In the genomic region with DNA sequence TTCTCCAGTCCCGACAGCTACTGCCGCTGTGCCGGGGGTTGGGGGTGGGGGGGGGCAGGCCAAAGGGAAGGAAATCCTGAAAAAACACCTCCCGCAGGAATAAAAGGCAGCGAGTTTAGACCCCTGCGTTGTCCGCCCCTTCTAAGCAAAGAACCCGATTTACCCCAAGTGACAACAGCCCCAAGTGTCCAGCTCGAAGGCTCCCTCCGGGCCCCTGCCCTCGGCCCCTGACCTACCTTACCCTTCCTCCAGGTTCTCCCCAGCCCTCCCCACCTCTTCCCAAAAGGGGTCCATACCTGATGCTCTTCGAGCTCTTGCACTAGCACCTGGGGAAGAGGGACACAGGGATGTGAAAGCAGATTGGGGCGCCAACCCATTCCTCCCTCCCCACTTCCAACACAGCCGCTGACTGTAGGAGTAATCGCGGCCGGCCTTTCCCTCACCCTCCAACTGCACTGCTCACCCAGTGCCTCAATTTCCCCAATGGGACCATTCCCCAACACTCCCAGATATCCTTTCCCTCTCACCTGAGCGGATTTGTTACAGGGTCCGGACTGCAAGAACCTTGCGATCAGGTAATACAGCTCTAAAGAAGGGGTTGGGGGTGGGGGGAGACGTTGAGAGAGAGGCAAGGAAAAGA, we compare ENCODE assay signal across 8 mouse cellular contexts. TPM values are rescaled to one million over a fixed set of nuclear protein-coding genes. Genes with fewer than 3 reads are reported as not detected.
DNase-seq lines count a peak whose midpoint lies in the region; ATAC-seq and TF ChIP-seq lines count a peak whose summit lies in the region.

No protein-coding gene starts in this region.

- H3K9ac ChIP-seq in CH12.LX (ENCODE audit: insufficient read depth, low read depth): peak overlapping the region; percentile 76
- H3K9ac ChIP-seq in heart, embryonic 13.5 days: peak overlapping the region; percentile 84
- H3K9ac ChIP-seq in kidney, postnatal 0 days (ENCODE audit: low read depth, low read length): peak overlapping the region; percentile 65
- peak overlapping the region; percentile 66 for H3K9ac ChIP-seq in liver, embryonic 15.5 days
- H3K9ac ChIP-seq in neural tube, embryonic 15.5 days (replicated peaks): peak overlapping the region; percentile 60

- TF ChIP-seq POLR2A in CH12.LX (IDR thresholded peaks at IDR 0.05; ENCODE audit: low read depth, low read length): no peak
- no peak for TF ChIP-seq POLR2A in bone marrow, adult 2 months (IDR thresholded peaks at IDR 0.05; ENCODE audit: borderline replicate concordance, control insufficient read depth, low read depth, low read length)
- TF ChIP-seq POLR2A in embryonic fibroblast, embryonic 13.5 days (IDR thresholded peaks at IDR 0.05; ENCODE audit: low read depth, low read length): no peak
- no peak for TF ChIP-seq POLR2A in thymus, adult 2 months (IDR thresholded peaks at IDR 0.05; ENCODE audit: control insufficient read depth, extremely low read depth, insufficient read depth, low read length, poor library complexity)

- dilution Hi-C loops in CH12.LX (cut with MboI; ENCODE audit: extremely low pct_ligation_motif_present, extremely low pct_unique_long_range_greater_than_20kb, low sequenced_read_pairs): no loop called here

- 15% methylated on average over 21 of the region's 21 CpGs for WGBS in bone marrow, adult 2 months
- 15% methylated on average over 21 of the region's 21 CpGs for WGBS in heart, embryonic 13.5 days
- 36% methylated on average over 20 of the region's 21 CpGs for WGBS in kidney, postnatal 0 days
- 12% methylated on average over 21 of the region's 21 CpGs for WGBS in liver, embryonic 15.5 days (ENCODE audit: insufficient replicate concordance)
- 26% methylated on average over 21 of the region's 21 CpGs for WGBS in neural tube, embryonic 15.5 days
- WGBS in thymus, adult 2 months: 2% methylated on average over 21 of the region's 21 CpGs

- ATAC-seq in heart, embryonic 13.5 days (ENCODE audit: extremely low read depth, insufficient number of reproducible peaks, low FRiP score, low TSS enrichment): no peak
- peak; percentile 19; the same call in 1 of the 2 replicates for ATAC-seq in kidney, postnatal 0 days (replicated peaks; ENCODE audit: low FRiP score, low read depth)
- peak; percentile 27 for ATAC-seq in liver, embryonic 15.5 days (ENCODE audit: insufficient read depth)
- peak; percentile 73 for ATAC-seq in neural tube, embryonic 15.5 days (ENCODE audit: low FRiP score)

- no peaks in the 10 kb centered on the region for H3K4me1 ChIP-seq in CH12.LX (ENCODE audit: control insufficient read depth in 1 of 2, insufficient read depth in 2 of 2)
- H3K4me1 ChIP-seq in bone marrow, adult 2 months (ENCODE audit: control insufficient read depth, insufficient read depth, low read length): no peaks in the 10 kb centered on the region
- H3K4me1 ChIP-seq in embryonic fibroblast, embryonic 13.5 days (ENCODE audit: control insufficient read depth, insufficient read depth, low read length): no peaks in the 10 kb centered on the region
- no peaks in the 10 kb centered on the region for H3K4me1 ChIP-seq in heart, embryonic 13.5 days
- no peaks in the 10 kb centered on the region for H3K4me1 ChIP-seq in kidney, postnatal 0 days (replicated peaks; ENCODE audit: insufficient read depth, low read length)
- 0 out of 2 replicates have a peak, but pooled peaks cover 3% of the 10 kb centered on the region for H3K4me1 ChIP-seq in liver, embryonic 15.5 days (replicated peaks)
- no peaks in the 10 kb centered on the region for H3K4me1 ChIP-seq in neural tube, embryonic 15.5 days
- peaks cover 4% of the 10 kb centered on the region; the same call in 1 of the 2 replicates for H3K4me1 ChIP-seq in thymus, adult 2 months (replicated peaks; ENCODE audit: control insufficient read depth, insufficient read depth, low read length)

- no peaks in the 10 kb centered on the region for H3K9me3 ChIP-seq in CH12.LX (replicated peaks; ENCODE audit: low read length)
- no peaks in the 10 kb centered on the region for H3K9me3 ChIP-seq in heart, embryonic 13.5 days
- H3K9me3 ChIP-seq in kidney, postnatal 0 days (replicated peaks; ENCODE audit: low read length): no peaks in the 10 kb centered on the region
- H3K9me3 ChIP-seq in liver, embryonic 15.5 days (replicated peaks): no peaks in the 10 kb centered on the region
- H3K9me3 ChIP-seq in neural tube, embryonic 15.5 days (replicated peaks): no peaks in the 10 kb centered on the region

- H3K79me2 ChIP-seq in CH12.LX (replicated peaks; ENCODE audit: control insufficient read depth, extremely low read depth, insufficient read depth, poor library complexity, severe bottlenecking): peaks cover 4% of the 10 kb centered on the region

- peak overlapping the region; percentile 63 to 95 (median 70) for H3K4me3 ChIP-seq in CH12.LX (replicated peaks in 1 of 3; ENCODE audit: low read depth in 2 of 3, low read length in 2 of 3, poor library complexity in 1 of 3)
- H3K4me3 ChIP-seq in bone marrow, adult 2 months (replicated peaks; ENCODE audit: control insufficient read depth, low read depth, low read length): peak overlapping the region; percentile 98
- peak overlapping the region; percentile 85 for H3K4me3 ChIP-seq in embryonic fibroblast, embryonic 13.5 days (ENCODE audit: insufficient read depth, low read length)
- peak overlapping the region; percentile 67 for H3K4me3 ChIP-seq in heart, embryonic 13.5 days
- H3K4me3 ChIP-seq in kidney, postnatal 0 days (replicated peaks; ENCODE audit: low read depth, low read length): peak overlapping the region; percentile 55
- peak overlapping the region; percentile 68 for H3K4me3 ChIP-seq in liver, embryonic 15.5 days (replicated peaks)
- peak overlapping the region; percentile 56 for H3K4me3 ChIP-seq in neural tube, embryonic 15.5 days (replicated peaks)
- peak overlapping the region; percentile 100 for H3K4me3 ChIP-seq in thymus, adult 2 months (ENCODE audit: control insufficient read depth, insufficient read depth, low read length)

- TF ChIP-seq EP300 in CH12.LX (IDR thresholded peaks at IDR 0.05; ENCODE audit: low read length): no peak

- peak overlapping the region; percentile 38; the same call in 1 of the 2 replicates for H3K4me2 ChIP-seq in CH12.LX (ENCODE audit: insufficient read depth, low read depth, poor library complexity, severe bottlenecking)
- peak overlapping the region; percentile 68 for H3K4me2 ChIP-seq in heart, embryonic 13.5 days
- peak overlapping the region; percentile 58 for H3K4me2 ChIP-seq in kidney, postnatal 0 days (ENCODE audit: low read length)
- peak overlapping the region; percentile 73 for H3K4me2 ChIP-seq in liver, embryonic 15.5 days
- H3K4me2 ChIP-seq in neural tube, embryonic 15.5 days: peak overlapping the region; percentile 54

- DNase-seq in CH12.LX (ENCODE audit: extremely low read depth): no peak
- peak; percentile 15 for DNase-seq in kidney, postnatal 0 days (ENCODE audit: low spot score)
- peak; percentile 34 for DNase-seq in thymus, adult 2 months

- in situ Hi-C loops in CH12.LX (cut with MboI; ENCODE audit: low pct_ligation_motif_present, low pct_unique_long_range_greater_than_20kb, low sequenced_read_pairs): no loop called here

- TF ChIP-seq RAD21 in CH12.LX (IDR thresholded peaks at IDR 0.05; ENCODE audit: low read depth, low read length): no peak

- H3K27ac ChIP-seq in CH12.LX (ENCODE audit: insufficient read depth, low read depth): peak overlapping the region; percentile 42; the same call in 1 of the 2 replicates
- peak overlapping the region; percentile 77 for H3K27ac ChIP-seq in bone marrow, adult 2 months (ENCODE audit: control insufficient read depth, insufficient read depth, low read depth, low read length, poor library complexity)
- H3K27ac ChIP-seq in embryonic fibroblast, embryonic 13.5 days (ENCODE audit: insufficient read depth, low read length): peak overlapping the region; percentile 78; the same call in 1 of the 2 replicates
- peak overlapping the region; percentile 91 for H3K27ac ChIP-seq in heart, embryonic 13.5 days (replicated peaks)
- H3K27ac ChIP-seq in kidney, postnatal 0 days: peak overlapping the region; percentile 84
- H3K27ac ChIP-seq in liver, embryonic 15.5 days (replicated peaks): peak overlapping the region; percentile 87
- H3K27ac ChIP-seq in neural tube, embryonic 15.5 days (replicated peaks): peak overlapping the region; percentile 84
- H3K27ac ChIP-seq in thymus, adult 2 months (ENCODE audit: control insufficient read depth, insufficient read depth, low read length): peak overlapping the region; percentile 100

- peaks cover 0 to 4% of the 10 kb centered on the region in 2 experiments for H3K36me3 ChIP-seq in CH12.LX (replicated peaks in 1 of 2; ENCODE audit: control insufficient read depth in 1 of 2, insufficient read depth in 1 of 2, low read length in 1 of 2)
- H3K36me3 ChIP-seq in heart, embryonic 13.5 days: no peaks in the 10 kb centered on the region
- H3K36me3 ChIP-seq in kidney, postnatal 0 days (ENCODE audit: insufficient read depth, low read length): no peaks in the 10 kb centered on the region
- H3K36me3 ChIP-seq in liver, embryonic 15.5 days (replicated peaks): no peaks in the 10 kb centered on the region
- no peaks in the 10 kb centered on the region for H3K36me3 ChIP-seq in neural tube, embryonic 15.5 days
- H3K36me3 ChIP-seq in thymus, adult 2 months (ENCODE audit: control insufficient read depth, insufficient read depth, low read length): no peaks in the 10 kb centered on the region

- H3K27me3 ChIP-seq in CH12.LX (replicated peaks): no peaks in the 10 kb centered on the region
- H3K27me3 ChIP-seq in heart, embryonic 13.5 days (replicated peaks): no peaks in the 10 kb centered on the region
- no peaks in the 10 kb centered on the region for H3K27me3 ChIP-seq in kidney, postnatal 0 days (ENCODE audit: insufficient read depth, low read length)
- H3K27me3 ChIP-seq in liver, embryonic 15.5 days: no peaks in the 10 kb centered on the region
- no peaks in the 10 kb centered on the region for H3K27me3 ChIP-seq in neural tube, embryonic 15.5 days (replicated peaks)
- no peaks in the 10 kb centered on the region for H3K27me3 ChIP-seq in thymus, adult 2 months (ENCODE audit: control insufficient read depth, insufficient read depth, low read length)

- no peak for TF ChIP-seq CTCF in CH12.LX (conservative IDR thresholded peaks at IDR 0.05 in 1 of 2, IDR thresholded peaks at IDR 0.05 in 1 of 2; ENCODE audit: low read depth in 2 of 2, low read length in 2 of 2)
- TF ChIP-seq CTCF in bone marrow, adult 2 months (IDR thresholded peaks at IDR 0.05; ENCODE audit: control insufficient read depth, insufficient read depth, low read length): no peak
- no peak for TF ChIP-seq CTCF in embryonic fibroblast, embryonic 13.5 days (IDR thresholded peaks at IDR 0.05; ENCODE audit: borderline replicate concordance, insufficient read depth, low read length)
- TF ChIP-seq CTCF in kidney, postnatal 0 days (IDR thresholded peaks at IDR 0.05; ENCODE audit: low read depth): no peak
- no peak for TF ChIP-seq CTCF in thymus, adult 2 months (IDR thresholded peaks at IDR 0.05; ENCODE audit: borderline replicate concordance, control insufficient read depth, extremely low read depth, insufficient read depth, low read length, poor library complexity)

RNA-seq across cellular contexts. Expression of gene Brwd3, which starts 0.7 kb away (rescaled TPM):
- total RNA-seq in CH12.LX (2012; rRNA removed) (3.3 and 4.2 TPM in 2 replicates), CH12.LX (2014; rRNA removed) (3.0 and 3.3 TPM in 2 replicates)
- polyA plus RNA-seq in CH12.LX (2012; ENCODE audit: insufficient read length, low read depth): 5.4 and 5.8 TPM in 2 replicates
- 1.9 and 5.6 TPM in 2 replicates for polyA plus RNA-seq in bone marrow, adult 2 months (2011; ENCODE audit: insufficient read depth, insufficient read length, low replicate concordance, missing spikeins)
- 9.8 and 11.1 TPM in 2 replicates for polyA plus RNA-seq in embryonic fibroblast, embryonic 13.5 days (2011; ENCODE audit: insufficient read length, low read depth, missing spikeins)
- polyA plus RNA-seq in heart, embryonic 13.5 days (2015; fragmentation: Nextera tagmentation; extraction: Ambion mirVana): 2.2 and 2.5 TPM in 2 replicates
- polyA plus RNA-seq in kidney, postnatal 0 days (2015; fragmentation: Nextera tagmentation; extraction: Ambion mirVana): 1.9 and 2.0 TPM in 2 replicates
- 0.86 and 1.1 TPM in 2 replicates for polyA plus RNA-seq in liver, embryonic 15.5 days (2015; fragmentation: Nextera tagmentation; extraction: Ambion mirVana)
- polyA plus RNA-seq in neural tube, embryonic 15.5 days (2015; fragmentation: Nextera tagmentation; extraction: Ambion mirVana): 2.1 and 2.4 TPM in 2 replicates
- polyA plus RNA-seq in thymus, adult 2 months (2012; rRNA removed): 3.0 and 3.3 TPM in 2 replicates

Comparison
In these comparisons a context has a peak if more than half of its experiments do, and no peak if none do; other contexts are left out.
1. H3K27ac ChIP-seq: peak in every context shown above with its lines; median percentile 100 in thymus, adult 2 months; 91 in heart, embryonic 13.5 days; 87 in liver, embryonic 15.5 days; 84 in kidney, postnatal 0 days; 84 in neural tube, embryonic 15.5 days; 78 in embryonic fibroblast, embryonic 13.5 days; 77 in bone marrow, adult 2 months; 42 in CH12.LX.